Mouse (Mus musculus) MEL (cell line): Measurements from ENCODE around the gene Cmtr2. TPM values are rescaled to one million over a fixed set of nuclear protein-coding genes. Genes with fewer than 3 reads are reported as not detected.

Source experiments
- DNase-seq: peaks from one replicate; pipeline ENCODE4 v3.0.0; 2011; ENCODE audit warnings: low read depth, low spot score
- H3K27ac ChIP-seq: 2 replicates; pipeline ENCODE4 v1.5.1; 2012; ENCODE audit warnings: low read depth, mild to moderate bottlenecking, control low read depth, low read length, moderate library complexity; ENCODE audit not compliant: control insufficient read depth
- H3K27me3 ChIP-seq, 2 experiments: fragments of 150-350 bp in 1 of 2; sonication (generic) in 1 of 2; 2 replicates each; pipeline ENCODE4 v1.6.1; 2012; ENCODE audit warnings: low read length in 2 of 2, mild to moderate bottlenecking in 2 of 2, improper control_type of control experiment in 1 of 2, moderate library complexity in 1 of 2; ENCODE audit not compliant: insufficient read depth in 2 of 2, control insufficient read depth in 1 of 2
- H3K36me3 ChIP-seq, 2 experiments: 2 replicates each; pipeline ENCODE4 v1.6.1; 2012 to 2014; ENCODE audit warnings: low read length in 2 of 2, improper control_type of control experiment in 1 of 2, inconsistent platforms in 1 of 2, mild to moderate bottlenecking in 1 of 2; ENCODE audit not compliant: insufficient read depth in 2 of 2, control insufficient read depth in 1 of 2
- H3K4me1 ChIP-seq, 2 experiments: fragments of 150-350 bp in 1 of 2; sonication (generic) in 1 of 2; 2 replicates each; pipeline ENCODE4 v1.6.1; 2012; ENCODE audit warnings: low read length in 2 of 2, improper control_type of control experiment in 1 of 2, mild to moderate bottlenecking in 1 of 2; ENCODE audit not compliant: insufficient read depth in 2 of 2, control insufficient read depth in 1 of 2
- H3K4me3 ChIP-seq, 2 experiments: fragments of 150-350 bp in 1 of 2; sonication (generic) in 1 of 2; 2 replicates each; pipeline ENCODE4 v1.5.1; 2012; ENCODE audit warnings: low read depth in 2 of 2, low read length in 2 of 2, mild to moderate bottlenecking in 2 of 2, moderate library complexity in 2 of 2, control low read depth in 1 of 2, improper control_type of control experiment in 1 of 2; ENCODE audit not compliant: control insufficient read depth in 1 of 2, insufficient read depth in 1 of 2
- H3K79me2 ChIP-seq: 2 replicates; pipeline ENCODE4 v1.6.1; 2012; ENCODE audit warnings: mild to moderate bottlenecking, low read length, moderate library complexity; ENCODE audit not compliant: control insufficient read depth, poor library complexity, insufficient read depth
- H3K9ac ChIP-seq: 2 replicates; pipeline ENCODE4 v1.6.1; 2012; ENCODE audit warnings: low read depth, mild to moderate bottlenecking, control low read depth, low read length, moderate library complexity; ENCODE audit not compliant: control insufficient read depth, poor library complexity, severe bottlenecking
- H3K9me3 ChIP-seq: fragments of 150-350 bp; sonication (generic); replicated peaks from 2 replicates; pipeline ENCODE4 v1.6.1; 2012; ENCODE audit warnings: mild to moderate bottlenecking, low read length, improper control_type of control experiment, moderate library complexity; ENCODE audit not compliant: insufficient read depth
- CHD1 ChIP-seq: IDR thresholded peaks from 2 replicates; pipeline ENCODE4 v1.6.1; 2012; ENCODE audit warnings: low read depth, mild to moderate bottlenecking, inconsistent platforms, low read length, improper control_type of control experiment
- ELF1 ChIP-seq: IDR thresholded peaks from 2 replicates; pipeline ENCODE4 v1.6.1; 2014; ENCODE audit warnings: low read depth, mild to moderate bottlenecking, inconsistent platforms, low read length, improper control_type of control experiment, moderate library complexity
- GABPA ChIP-seq: IDR thresholded peaks from 2 replicates; pipeline ENCODE4 v1.6.1; 2012; ENCODE audit warnings: low read depth, mild to moderate bottlenecking, inconsistent platforms, low read length, improper control_type of control experiment, moderate library complexity
- HCFC1 ChIP-seq: IDR thresholded peaks from 2 replicates; pipeline ENCODE4 v1.6.1; 2012; ENCODE audit warnings: low read depth, mild to moderate bottlenecking, inconsistent platforms, low read length, improper control_type of control experiment, moderate library complexity
- JUND ChIP-seq: IDR thresholded peaks from 2 replicates; pipeline ENCODE4 v1.6.1; 2011; ENCODE audit warnings: low read depth, mild to moderate bottlenecking, improper control_type of control experiment, low read length
- KAT2A ChIP-seq: conservative IDR thresholded peaks from 2 replicates; pipeline ENCODE4 v1.6.1; 2012; ENCODE audit warnings: low read depth, low read length, improper control_type of control experiment, inconsistent platforms
- MAX ChIP-seq: IDR thresholded peaks from 2 replicates; pipeline ENCODE4 v1.6.1; 2011; ENCODE audit warnings: low read length, improper control_type of control experiment
- MAZ ChIP-seq: IDR thresholded peaks from 2 replicates; pipeline ENCODE4 v1.6.1; 2012; ENCODE audit warnings: low read depth, mild to moderate bottlenecking, inconsistent platforms, low read length, improper control_type of control experiment
- MEF2A ChIP-seq: IDR thresholded peaks from 2 replicates; pipeline ENCODE4 v1.6.1; 2014; ENCODE audit warnings: low read depth, mild to moderate bottlenecking, inconsistent platforms, low read length, improper control_type of control experiment; ENCODE audit not compliant: poor library complexity, insufficient replicate concordance, severe bottlenecking; ENCODE audit errors: extremely low read depth
- MXI1 ChIP-seq: IDR thresholded peaks from 2 replicates; pipeline ENCODE4 v1.6.1; 2011; ENCODE audit warnings: mild to moderate bottlenecking, low read depth, low read length, improper control_type of control experiment
- NELFE ChIP-seq: IDR thresholded peaks from 2 replicates; pipeline ENCODE4 v1.6.1; 2011; ENCODE audit warnings: low read depth, low read length, improper control_type of control experiment
- NRF1 ChIP-seq: IDR thresholded peaks from 2 replicates; pipeline ENCODE4 v1.6.1; 2014; ENCODE audit warnings: low read depth, mild to moderate bottlenecking, inconsistent platforms, low read length, improper control_type of control experiment, moderate library complexity; ENCODE audit not compliant: poor library complexity, insufficient read depth, severe bottlenecking
- POLR2A ChIP-seq, 2 experiments: IDR thresholded peaks; 2 replicates each; pipeline ENCODE4 v1.6.1; 2011 to 2012; ENCODE audit warnings: low read length in 2 of 2, mild to moderate bottlenecking in 2 of 2, control low read depth in 1 of 2, improper control_type of control experiment in 1 of 2, low read depth in 1 of 2, moderate library complexity in 1 of 2; ENCODE audit not compliant: control insufficient read depth in 1 of 2, insufficient read depth in 1 of 2, poor library complexity in 1 of 2
- POLR2AphosphoS5 ChIP-seq: IDR thresholded peaks from 2 replicates; pipeline ENCODE4 v1.6.1; 2012; ENCODE audit warnings: low read depth, borderline replicate concordance, mild to moderate bottlenecking, inconsistent platforms, low read length, moderate library complexity, mixed read lengths
- UBTF ChIP-seq: IDR thresholded peaks from 2 replicates; pipeline ENCODE4 v1.6.1; 2012; ENCODE audit warnings: low read depth, mild to moderate bottlenecking, inconsistent platforms, low read length, improper control_type of control experiment, moderate library complexity, borderline replicate concordance; ENCODE audit not compliant: insufficient read depth
- ZNF384 ChIP-seq: IDR thresholded peaks from 2 replicates; pipeline ENCODE4 v1.6.1; 2012; ENCODE audit warnings: low read depth, mild to moderate bottlenecking, inconsistent platforms, low read length, improper control_type of control experiment
- polyA plus RNA-seq, 2 experiments: library from polyadenylated mRNA; stranded (reverse) in 1 of 2; unstranded in 1 of 2; fragments of >175 nt in 1 of 2; fragments of >200 nt in 1 of 2; gene quantifications; 2 replicates each; pipeline versions ENCODE4 v1.2.1 to v1.2.4; 2012; ENCODE audit warnings: low replicate concordance in 2 of 2, low read depth in 1 of 2; ENCODE audit not compliant: insufficient read length in 2 of 2, insufficient read depth in 1 of 2, missing spikeins in 1 of 2
- total RNA-seq: library from RNA; depleted of rRNA; stranded (reverse); fragments of 300-350 nt; gene quantifications from 2 replicates; pipeline ENCODE4 v1.2.3, GENCODE M21; 2012

Gene Cmtr2
- total and polyA plus RNA-seq, 3 experiments: 11.6 to 23.5 TPM; not detected in 1

- Histone ChIP-seq H3K4me1 (no peaks in the 10 kb centered on the region), H3K9me3 (no peaks in the 10 kb centered on the region), H3K27me3 (no peaks in the 10 kb centered on the region), H3K4me3 (no peak overlapping the region), H3K36me3 (no peaks in the 10 kb centered on the region), H3K27ac (no peak overlapping the region), H3K79me2 (no peaks in the 10 kb centered on the region), H3K9ac (no peak overlapping the region)
- TF ChIP-seq KAT2A (no peak), NRF1 (no peak), GABPA (no peak), ELF1 (no peak), MXI1 (no peak), POLR2A (IDR thresholded peaks at IDR 0.05; ENCODE audit: control insufficient read depth in 1 of 2, insufficient read depth in 1 of 2, low read depth in 1 of 2, low read length in 2 of 2, poor library complexity in 1 of 2) (no peak), JUND (no peak), ZNF384 (no peak), HCFC1 (no peak), MEF2A (no peak), MAX (no peak)
- no peak for DNase-seq
Measured at GRCm38 (mm10) chr8:110230803-110231202, 15.3 kb downstream of the Cmtr2 start.

- H3K79me2 ChIP-seq: no peaks in the 10 kb centered on the region
- TF ChIP-seq GABPA (no peak), CHD1 (no peak), UBTF (no peak), POLR2AphosphoS5 (no peak), NELFE (no peak), MAZ (no peak), ELF1 (no peak)
- H3K4me1 ChIP-seq: no peaks in the 10 kb centered on the region
- no peaks in the 10 kb centered on the region for H3K27me3 ChIP-seq
- H3K9me3 ChIP-seq: no peaks in the 10 kb centered on the region
- no peak overlapping the region for H3K4me3 ChIP-seq
- DNase-seq: no peak
- no peaks in the 10 kb centered on the region for H3K36me3 ChIP-seq
- no peak overlapping the region for H3K27ac ChIP-seq
- no peak overlapping the region for H3K9ac ChIP-seq
Measured at GRCm38 (mm10) chr8:110242278-110243177, 27.1 kb downstream of the Cmtr2 start.
